Mouse (Mus musculus) megakaryocyte, adult 5-6 weeks (primary cell): ENCODE results near the gene Tpm1. TPM values are rescaled to one million over a fixed set of nuclear protein-coding genes. Genes with fewer than 3 reads are reported as not detected.
A peak's percentile ranks its signal among the peaks of the same experiment; 100 is the strongest.

Experiments used
- ATAC-seq: 2 replicates; pipeline ENCODE4 v1.8.0; 2016; ENCODE audit warnings: mild to moderate bottlenecking, inconsistent platforms; ENCODE audit not compliant: poor library complexity, severe bottlenecking
- total RNA-seq, 2 experiments: library from RNA; stranded (forward) in 1 of 2; stranded (reverse) in 1 of 2; fragments of 153-499, 151-499 nt in 1 of 2; fragments of 221-1000, 200-1000 nt in 1 of 2; gene quantifications; 2 replicates each; pipeline versions ENCODE4 v1.2.3 to v1.2.4; 2015 to 2017

Gene Tpm1
- total RNA-seq (2015) (27.3 and 27.9 TPM in 2 replicates), total RNA-seq (2017) (34.1 and 39.8 TPM in 2 replicates)

DNA sequence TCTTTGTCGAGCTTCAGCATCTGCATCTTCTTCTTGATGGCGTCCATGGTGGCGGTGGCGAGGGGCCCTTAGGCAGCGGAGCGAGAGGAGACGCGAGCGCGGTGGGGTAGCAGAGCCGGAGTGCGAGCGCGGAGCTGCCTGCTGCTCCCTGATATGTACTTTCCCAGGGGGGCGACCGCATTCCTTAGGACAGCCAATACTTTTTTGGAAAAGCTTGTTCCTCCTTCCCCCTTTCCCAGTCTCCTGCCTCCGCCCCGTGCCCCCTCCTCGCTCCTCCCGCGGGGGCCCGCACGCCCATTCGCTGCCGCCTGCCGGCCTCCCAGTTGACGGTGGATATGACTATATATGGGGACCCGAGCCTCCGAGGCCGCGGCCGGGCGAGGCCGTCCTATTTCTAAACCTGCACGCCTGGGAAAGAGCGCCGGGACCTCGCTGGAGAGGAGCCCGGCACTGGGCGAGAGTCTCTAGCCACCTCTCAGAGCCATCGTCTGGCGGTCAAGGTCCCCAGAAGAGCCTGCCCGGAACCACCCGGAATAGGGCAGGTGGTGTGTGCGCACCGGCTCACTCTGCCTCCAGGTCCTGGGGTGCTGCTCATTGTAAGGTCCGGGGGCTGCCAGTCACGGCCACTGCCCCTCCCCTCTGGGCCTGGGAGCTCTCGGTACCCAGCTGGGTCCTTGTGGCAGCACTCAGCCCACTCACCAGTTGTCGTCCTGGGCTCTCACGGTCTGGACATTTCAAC, at the start of gene Tpm1:
Gene Tpm1 (minus strand): TSS at position 321 of the 739 bp plus-strand sequence.
- ATAC-seq, result peak; percentile 27; the same call in 1 of the 2 replicates

DNA sequence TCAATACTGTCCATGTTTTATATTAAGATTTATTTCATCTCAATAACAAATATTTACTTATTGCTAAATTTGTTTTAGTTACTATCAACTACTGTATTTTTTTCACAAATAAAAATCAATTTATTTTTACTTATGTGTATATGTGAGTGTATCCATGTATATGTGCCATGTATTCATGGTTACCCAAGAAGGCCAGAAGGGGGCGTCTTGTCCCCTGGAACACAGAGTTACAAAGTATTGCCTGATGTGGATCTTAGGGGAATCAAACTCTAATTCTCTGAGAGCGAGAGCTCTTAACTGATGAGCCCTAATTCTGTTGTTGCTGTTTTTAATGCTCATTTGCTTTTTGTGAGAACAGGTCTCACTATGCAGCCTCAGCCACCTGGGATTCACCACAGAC, 45.2 kb upstream of the Tpm1 start:
- no peak for ATAC-seq

DNA sequence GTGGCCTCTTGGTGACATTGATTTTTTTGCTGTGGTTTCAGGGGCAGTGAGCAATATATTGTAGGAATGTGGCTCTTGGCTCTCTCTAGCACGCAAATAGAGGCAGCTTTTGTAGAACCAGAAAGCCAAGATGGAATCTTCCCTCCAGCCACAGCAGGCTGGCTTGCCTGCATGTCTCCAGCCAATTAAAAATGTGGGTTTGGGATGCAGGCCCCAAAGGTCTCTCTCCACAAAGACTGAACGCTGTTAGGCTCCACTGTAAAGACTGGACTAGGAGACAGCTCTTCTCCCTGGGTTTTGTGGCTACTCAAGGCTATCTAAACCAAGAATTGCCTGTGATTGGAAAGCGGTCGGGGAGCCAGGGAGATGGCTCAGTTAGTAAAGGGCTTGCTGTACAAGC, 43.0 kb upstream of the Tpm1 start:
- ATAC-seq, result no peak

DNA sequence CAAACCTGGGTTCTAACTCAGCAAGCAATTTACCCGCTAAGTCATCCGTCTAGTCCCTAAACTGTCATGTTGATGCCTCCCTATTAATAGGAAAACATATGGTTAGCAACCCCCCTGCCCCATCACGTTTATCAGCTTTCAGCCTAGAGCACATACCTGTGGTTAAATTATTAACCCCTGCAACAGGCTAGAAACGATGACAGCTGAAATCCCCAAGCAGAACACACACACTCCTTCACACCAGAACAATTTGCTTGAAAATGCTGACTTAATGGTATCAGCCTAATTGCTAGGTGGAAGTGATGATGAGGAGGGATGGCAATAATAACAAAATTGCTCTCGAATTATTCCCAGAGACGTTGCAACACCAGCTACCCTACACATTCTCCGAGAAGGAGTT, 42.4 kb upstream of the Tpm1 start:
- no peak for ATAC-seq

DNA sequence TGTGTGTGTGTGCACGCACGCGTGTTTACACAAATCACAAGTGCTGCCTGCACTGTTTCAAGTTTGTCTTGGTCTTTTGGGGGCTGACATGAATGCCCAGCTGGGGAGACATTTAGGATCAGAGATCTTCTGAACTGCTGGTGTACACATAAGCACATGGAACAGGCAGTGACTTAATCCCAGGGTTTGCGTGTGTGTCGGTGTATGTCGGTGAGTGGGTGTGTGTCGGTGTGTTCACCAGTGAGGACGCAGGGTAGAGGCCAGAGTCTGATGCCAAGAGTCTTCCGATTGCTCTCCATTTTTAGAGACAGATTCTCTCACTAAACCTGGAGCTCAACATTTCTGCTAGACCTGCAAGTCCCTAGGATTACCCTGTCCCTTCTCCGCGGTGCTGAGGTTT, 41.9 kb upstream of the Tpm1 start:
- no peak for ATAC-seq

DNA sequence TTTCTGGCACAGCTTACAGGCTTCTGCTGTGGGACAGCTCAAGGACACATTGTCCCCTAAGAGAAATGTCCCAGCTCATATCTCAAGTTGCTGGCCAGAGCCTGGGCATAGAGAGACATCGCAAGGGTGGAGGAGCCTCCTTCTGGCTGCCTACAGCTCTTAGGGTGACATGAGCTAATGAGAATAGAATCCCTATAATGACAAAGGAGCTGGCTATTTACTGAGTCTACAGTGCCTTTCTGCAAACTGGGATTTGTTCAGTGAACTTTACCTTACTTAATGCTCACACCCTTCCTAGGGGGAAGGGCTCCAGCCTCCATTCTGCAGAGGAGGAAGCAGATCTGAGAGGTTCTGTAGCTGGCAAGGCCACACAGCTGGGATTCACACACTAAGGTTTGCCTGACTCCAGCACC, 41.4 kb upstream of the Tpm1 start:
- ATAC-seq, result no peak

DNA sequence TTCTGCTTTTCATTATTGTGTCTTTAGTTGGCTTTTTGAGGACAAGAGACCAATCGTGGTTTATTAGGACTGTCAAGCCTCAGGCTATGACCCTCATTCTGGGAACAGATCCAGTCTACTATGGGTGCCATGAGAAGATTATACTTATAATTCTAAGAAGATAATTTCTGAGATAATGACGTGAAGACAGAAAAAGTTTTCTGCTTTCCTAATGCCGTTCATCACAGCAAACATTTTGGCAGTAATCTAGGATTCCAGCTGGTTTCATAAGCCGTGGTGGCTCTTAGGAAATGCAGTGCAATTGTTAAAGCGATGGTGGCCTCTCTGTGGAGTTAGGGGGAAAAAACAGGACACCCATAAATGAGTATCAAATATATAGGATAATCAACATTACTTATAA, 40.0 kb upstream of the Tpm1 start:
- no peak for ATAC-seq

DNA sequence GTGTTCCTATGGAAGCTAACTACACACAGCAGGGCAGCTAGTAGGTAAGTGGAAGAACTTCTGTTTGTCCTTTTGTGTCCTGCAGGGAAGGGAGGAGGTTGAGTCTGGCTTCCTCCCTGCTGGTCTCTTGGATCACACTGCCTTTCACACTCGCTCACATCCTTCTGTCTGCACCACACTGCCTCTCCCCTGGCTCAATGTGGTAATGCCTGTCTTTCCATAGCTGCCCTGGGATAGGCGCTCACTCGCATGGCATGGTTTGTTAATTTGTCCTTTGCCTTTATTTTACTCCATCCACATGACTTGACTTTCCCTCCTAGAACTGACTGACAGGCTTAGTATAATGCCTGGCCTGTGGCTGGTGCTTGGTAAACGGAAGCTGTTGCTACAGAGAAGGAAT, 34.6 kb upstream of the Tpm1 start:
- no peak for ATAC-seq

DNA sequence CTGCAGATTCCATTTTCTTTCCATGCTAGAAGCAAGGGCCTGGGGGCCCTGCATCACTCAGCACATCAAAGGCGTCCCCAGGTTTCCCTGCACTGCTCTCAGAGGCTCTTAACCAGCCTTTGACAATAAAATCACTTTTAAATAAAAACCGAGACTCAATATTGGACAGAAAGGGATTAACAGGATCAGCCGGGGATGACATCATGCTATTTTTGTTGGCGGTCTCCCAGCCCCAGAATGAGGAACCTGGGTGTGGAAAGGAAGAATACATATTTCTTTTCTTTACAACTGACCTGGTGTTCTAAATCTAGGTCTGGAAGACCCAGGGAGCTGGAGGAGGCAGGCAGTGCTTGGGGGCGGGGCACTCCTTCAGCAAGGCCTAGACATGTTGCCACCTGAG, 32.5 kb upstream of the Tpm1 start:
- ATAC-seq, result no peak

DNA sequence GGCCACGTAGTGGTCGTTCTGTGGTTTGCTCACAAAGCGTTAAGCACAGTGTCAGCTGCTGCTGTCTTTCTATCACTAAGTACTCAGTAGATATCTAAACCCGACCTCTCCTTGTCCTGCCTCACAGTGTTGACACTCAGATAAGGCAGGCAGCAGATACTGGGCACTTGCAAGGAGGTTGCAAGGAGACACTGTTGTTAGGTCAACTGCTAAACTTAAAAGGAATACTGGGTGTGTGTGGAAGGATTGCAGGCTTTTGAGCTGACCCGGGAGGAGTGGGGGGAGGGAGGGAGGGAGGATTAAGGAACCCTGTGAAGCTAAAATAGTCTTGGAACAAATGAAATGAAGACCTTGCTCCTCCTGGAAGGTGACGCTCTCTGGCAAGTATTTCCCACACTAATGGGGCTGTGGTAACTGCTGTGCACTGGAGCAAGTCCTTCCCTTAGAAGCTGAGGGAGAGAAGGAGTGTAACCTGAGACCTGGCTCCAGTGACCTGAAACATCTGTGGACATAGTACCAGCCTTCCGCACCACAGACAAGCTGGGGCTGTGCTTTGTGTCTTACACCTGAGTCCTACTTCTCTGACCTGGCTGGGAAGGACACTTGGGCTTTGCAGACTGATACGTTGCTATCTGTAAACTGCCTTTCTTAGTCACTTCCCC, 28.6 kb upstream of the Tpm1 start:
- no peak for ATAC-seq

DNA sequence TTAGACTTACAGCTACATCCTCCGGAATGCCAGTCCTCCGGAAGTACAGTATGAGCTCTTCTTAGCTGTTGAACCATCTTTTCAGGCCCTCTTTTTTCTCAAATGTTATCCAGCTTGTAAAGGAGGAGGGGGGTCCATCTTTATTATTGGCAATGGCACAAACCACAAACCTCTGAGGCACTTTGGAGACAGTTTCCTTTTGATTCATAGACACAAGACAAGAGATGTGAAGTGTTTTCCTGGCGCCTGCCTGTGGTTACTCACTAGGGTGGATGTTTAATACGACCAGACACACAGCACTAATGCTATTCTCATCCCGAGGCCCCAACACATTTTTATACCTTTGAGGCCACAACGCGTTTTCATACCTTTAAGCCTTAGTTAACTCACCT, 28.1 kb upstream of the Tpm1 start:
- no peak for ATAC-seq

DNA sequence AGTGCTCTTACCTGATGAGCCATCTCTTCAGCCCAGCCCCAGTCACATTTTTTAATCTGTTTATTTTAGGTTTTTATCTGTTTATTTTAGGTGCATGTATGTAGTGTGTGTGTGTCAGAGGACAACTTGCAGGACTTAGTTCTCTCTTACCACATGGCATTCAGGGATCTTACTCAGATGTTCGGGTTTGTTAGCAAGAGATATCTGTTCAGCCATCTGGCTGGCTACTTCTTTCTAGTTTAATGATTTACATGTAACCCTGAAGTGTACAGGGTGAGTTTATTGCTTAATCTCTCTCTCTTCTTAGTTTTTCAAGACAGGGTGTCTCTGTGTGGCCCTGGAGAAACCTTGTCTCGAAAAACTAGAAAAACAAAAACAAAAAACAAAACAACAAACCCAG, 23.0 kb upstream of the Tpm1 start:
- no peak for ATAC-seq

DNA sequence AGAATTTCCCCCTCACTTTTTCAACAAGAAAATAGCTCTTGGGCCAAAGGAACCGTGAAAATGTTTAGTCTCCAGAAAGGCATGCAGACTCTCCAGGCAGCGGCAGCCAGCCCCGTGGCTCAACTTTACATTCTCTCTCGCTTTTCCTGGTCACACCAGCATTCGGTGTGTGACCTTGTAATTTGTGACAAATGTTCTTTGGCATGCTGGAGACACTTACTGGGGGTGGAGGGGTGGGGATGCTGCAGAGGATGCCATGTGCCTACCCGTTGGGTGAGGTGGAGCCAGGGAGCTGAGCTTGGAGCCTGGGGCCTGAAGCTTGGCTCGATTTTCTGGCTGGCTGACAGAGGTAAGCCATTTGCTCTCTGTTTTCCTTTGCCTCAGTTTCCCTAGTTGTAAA, 22.4 kb upstream of the Tpm1 start:
- no peak for ATAC-seq

DNA sequence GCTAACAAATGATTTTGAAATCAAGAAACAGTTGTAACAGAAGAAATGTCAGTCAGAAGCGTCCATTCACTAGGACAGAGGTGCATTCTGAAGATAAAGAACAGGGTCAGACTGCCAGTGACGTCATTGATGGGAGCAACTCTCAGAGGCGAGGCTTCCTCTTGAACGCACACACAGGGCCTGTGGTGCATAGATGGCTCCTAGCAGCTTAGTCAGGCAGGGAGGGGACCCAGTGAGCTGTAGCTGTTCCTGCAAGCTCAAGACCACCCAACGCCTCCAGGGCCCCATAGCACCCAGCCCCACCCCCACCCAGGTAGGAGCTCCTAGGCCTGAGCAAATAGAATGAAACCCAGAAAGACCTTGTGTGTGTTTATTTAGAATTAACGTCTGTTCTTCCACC, 21.9 kb upstream of the Tpm1 start:
- ATAC-seq, result no peak

DNA sequence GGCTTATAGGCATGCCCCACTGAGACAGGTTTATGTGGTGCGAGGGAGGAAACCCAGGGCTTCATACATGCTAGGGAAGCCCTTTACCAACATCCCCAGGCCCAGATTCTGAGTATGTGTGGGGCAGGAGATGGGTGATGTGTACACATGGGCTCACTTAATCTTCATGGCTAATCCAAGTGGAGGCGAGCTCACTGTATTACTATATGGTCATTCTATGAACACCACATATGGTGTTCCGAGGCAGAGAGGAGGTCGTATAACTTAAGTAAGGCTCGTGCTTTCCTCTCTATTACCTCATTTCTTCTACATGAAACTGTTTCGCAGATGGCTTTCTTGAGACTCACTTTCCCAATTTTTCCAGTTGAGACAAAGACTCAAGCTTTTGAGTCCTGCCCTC, 17.4 kb upstream of the Tpm1 start:
- no peak for ATAC-seq

DNA sequence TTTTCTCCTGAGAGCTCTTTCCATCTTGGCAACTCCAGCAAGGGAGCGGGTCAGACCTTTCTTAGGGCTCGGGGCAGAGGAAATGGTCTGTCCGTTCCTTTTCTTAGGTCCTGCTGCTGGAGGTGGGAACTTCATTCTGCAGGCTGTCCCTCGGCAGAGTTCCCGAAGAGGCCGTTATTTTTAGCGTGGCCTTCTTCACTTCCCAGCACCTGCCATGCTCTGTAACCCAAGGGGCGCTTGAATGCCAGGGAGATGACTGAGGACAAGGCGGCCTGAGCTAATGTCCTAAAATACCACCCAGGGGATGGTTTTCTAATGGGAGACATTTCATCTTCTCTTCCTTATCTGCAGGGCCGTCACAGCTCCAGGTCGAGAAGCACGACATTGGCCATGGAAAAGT, 10.5 kb upstream of the Tpm1 start:
- ATAC-seq, result no peak

DNA sequence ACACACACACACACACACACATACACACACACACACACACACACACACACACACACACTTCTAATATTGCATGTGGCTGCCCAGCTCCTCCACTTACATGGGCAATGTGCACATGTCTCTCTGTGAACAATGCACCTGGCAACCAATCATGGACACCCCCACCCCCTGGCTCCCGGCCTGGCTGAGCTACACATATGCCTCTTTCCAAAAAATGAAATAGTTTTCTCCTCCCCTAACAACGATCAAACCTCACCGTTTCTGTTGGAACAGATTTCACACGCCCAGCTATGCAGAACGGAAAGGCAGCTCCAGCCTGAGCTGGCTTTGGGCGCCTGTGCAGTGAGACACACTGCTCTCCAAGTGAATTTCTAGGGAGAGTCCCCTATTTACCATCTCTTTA, 9.2 kb upstream of the Tpm1 start:
- ATAC-seq, result no peak

DNA sequence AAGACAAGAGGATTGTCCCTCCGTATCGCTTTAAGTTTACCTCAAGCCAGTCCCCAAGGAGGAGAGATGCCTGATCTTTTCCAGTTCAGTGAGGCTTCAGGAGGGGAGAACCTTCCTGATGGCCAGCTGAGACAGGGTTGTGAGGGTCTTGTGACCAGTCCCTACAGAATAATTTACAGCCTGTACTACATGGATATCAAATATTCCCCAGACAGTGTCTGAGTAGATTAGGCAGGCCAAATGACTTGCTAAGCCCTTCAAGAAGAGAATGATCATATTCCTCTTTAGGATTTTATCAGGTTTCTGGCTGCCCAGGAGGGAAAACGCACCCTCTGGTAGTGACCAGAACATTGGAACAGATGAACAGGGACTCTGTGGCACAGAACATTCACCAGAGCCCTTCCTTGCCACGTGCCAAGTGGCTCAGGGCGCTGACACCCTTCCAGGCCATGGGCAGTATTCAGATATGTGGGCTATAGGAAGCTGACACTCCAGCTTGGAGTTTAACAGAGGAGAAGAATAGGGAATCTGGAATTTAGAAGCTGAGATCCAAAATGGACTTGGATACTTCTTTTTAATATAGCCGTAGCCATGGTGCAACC, 1.6 kb upstream of the Tpm1 start:
- ATAC-seq, result no peak

DNA sequence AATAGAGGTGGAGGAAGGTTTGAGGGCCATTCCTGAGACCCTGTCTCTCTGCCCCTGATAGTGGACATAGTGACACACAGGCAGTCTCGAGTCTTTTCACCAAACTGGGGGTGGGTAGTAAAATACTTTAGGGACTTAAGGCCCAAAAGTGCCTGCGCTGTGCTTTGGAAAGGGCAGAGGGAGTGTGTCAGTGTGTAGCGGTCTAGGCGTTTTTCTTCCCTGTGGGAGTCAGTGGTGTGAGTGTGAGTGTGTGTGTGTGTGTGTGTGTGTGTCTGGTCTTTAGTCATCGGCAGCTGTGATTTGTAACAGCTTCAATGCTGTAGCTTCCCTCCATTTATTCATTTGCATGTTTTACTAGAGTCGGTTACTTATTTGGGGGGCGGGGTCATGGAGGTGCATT, 630 bp upstream of the Tpm1 start:
- no peak for ATAC-seq

DNA sequence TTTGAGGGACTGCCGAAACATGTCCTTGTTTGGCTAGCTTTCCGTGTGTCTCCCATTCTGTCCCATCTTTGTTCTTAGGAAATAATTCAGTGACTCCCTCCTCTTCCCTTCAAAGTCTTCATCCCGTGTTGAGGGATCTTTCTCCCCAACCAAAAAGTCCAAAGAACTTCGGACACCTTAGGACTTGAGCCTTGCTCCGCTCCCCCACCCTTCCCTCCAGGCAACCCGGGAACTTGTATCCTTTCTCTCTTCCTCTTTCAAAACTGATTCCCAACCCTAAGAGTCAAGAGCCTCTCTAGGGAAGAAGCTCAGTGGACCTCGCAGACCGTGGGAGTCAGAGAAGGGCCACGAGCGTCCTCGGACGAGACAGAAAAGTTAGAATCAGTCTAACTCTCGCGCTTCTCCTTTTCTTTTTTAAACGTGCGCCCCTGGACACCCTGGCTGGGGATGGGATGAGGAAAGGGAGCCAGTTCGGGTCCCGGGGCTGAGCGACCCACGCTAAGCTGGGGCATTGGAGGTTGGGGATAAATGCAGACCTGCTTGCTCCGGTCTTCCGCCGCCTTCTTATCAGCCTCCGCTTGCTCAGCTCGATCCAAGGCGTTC, 622 bp downstream of the Tpm1 start:
- ATAC-seq, result no peak

DNA sequence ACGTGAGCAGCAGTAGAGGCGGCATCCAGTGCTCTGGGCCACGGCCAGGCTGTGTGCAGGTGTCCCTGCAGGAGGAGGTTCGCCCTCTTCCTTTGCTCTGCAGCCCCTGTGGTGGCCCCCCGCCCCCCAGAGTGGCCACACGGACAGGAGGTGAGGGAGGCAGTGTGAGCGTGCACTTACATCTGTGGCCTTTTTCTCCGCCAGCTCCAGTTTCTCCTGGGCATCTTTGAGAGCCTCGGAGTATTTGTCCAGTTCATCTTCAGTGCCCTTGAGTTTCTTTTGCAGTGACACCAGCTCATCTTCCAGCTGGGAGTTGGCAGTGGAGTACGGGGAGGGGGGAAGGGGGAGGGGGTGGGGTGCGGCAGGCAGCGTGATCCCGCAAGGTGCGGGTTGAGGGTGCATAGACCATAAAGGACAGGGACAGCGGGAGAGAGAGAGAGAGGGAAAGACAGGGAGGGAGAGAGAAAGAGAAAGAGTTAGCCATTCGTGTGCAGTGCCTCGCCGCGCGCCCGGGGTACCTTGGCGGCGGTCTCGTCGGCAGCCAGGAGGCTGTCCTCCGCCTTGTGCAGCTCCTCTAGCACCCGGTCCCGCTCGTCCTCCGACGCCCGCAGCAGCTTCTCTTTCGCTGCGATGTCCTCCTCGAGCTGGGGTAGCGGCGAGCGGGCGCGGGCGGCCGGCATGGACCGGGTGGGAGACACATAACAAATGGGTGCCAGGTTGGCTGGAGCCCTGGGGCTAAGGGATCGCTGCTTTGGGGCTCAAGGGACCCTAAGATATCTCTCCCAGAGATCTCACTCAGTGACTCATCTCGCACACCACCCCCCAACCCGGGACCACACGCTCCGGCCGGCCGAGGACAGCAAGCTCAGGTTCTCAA, 1.4 kb downstream of the Tpm1 start:
- ATAC-seq, result no peak
